Mouse (Mus musculus) myocyte (in vitro differentiated cells): Measurements from ENCODE around the gene Csnk1d. TPM values are rescaled to one million over a fixed set of nuclear protein-coding genes. Genes with fewer than 3 reads are reported as not detected.

Experiments used
- H3K27me3 ChIP-seq: one replicate; pipeline ENCODE4 v1.6.1; 2011; ENCODE audit not compliant: control insufficient read depth, insufficient read depth, insufficient read length
- H3K36me3 ChIP-seq: one replicate; pipeline ENCODE4 v1.6.1; 2011; ENCODE audit not compliant: control insufficient read depth, insufficient read depth
- H3K4me2 ChIP-seq: one replicate; pipeline ENCODE4 v1.6.1; 2011; ENCODE audit warnings: low read depth, control low read depth
- H3K4me3 ChIP-seq: one replicate; pipeline ENCODE4 v1.5.1; 2011; ENCODE audit warnings: mild to moderate bottlenecking, control low read depth, moderate library complexity
- H3K79me2 ChIP-seq: one replicate; pipeline ENCODE4 v1.6.1; 2011; ENCODE audit not compliant: control insufficient read depth, insufficient read depth
- H3ac ChIP-seq: one replicate; pipeline ENCODE4 v1.6.1; 2011; ENCODE audit not compliant: control insufficient read depth, insufficient read length
- CEBPB ChIP-seq: IDR thresholded peaks from 2 replicates; pipeline ENCODE4 v1.6.1; 2011; ENCODE audit warnings: mild to moderate bottlenecking, moderate library complexity; ENCODE audit not compliant: poor library complexity, insufficient read depth, severe bottlenecking
- E2F4 ChIP-seq: IDR thresholded peaks from one replicate; pipeline ENCODE4 v1.6.1; 2011; ENCODE audit warnings: mild to moderate bottlenecking, control low read depth, moderate library complexity; ENCODE audit not compliant: insufficient read depth
- MAX ChIP-seq: IDR thresholded peaks from one replicate; pipeline ENCODE4 v1.6.1; 2011; ENCODE audit warnings: low read depth, mild to moderate bottlenecking, control low read depth
- MYOD1 ChIP-seq, 3 experiments: IDR thresholded peaks; one replicate each; pipeline ENCODE4 v1.6.1; 2011; ENCODE audit warnings: control low read depth in 2 of 3, low read depth in 2 of 3, mild to moderate bottlenecking in 2 of 3, moderate library complexity in 1 of 3; ENCODE audit not compliant: insufficient read length in 2 of 3, control insufficient read depth in 1 of 3
- MYOG ChIP-seq, 3 experiments: IDR thresholded peaks; one replicate each; pipeline ENCODE4 v1.6.1; 2011; ENCODE audit warnings: control low read depth in 2 of 3, low read depth in 2 of 3, mild to moderate bottlenecking in 2 of 3; ENCODE audit not compliant: insufficient read length in 2 of 3, control insufficient read depth in 1 of 3, insufficient read depth in 1 of 3
- POLR2A ChIP-seq: IDR thresholded peaks from one replicate; pipeline ENCODE4 v1.6.1; 2011; ENCODE audit warnings: low read depth, mild to moderate bottlenecking, control low read depth, moderate library complexity; ENCODE audit not compliant: insufficient read length
- POLR2AphosphoS2 ChIP-seq: IDR thresholded peaks from one replicate; pipeline ENCODE4 v1.6.1; 2011; ENCODE audit warnings: low read depth, control low read depth; ENCODE audit not compliant: insufficient read length
- REST ChIP-seq: IDR thresholded peaks from one replicate; pipeline ENCODE4 v1.6.1; 2011; ENCODE audit warnings: mild to moderate bottlenecking, control low read depth, moderate library complexity; ENCODE audit not compliant: insufficient read depth, insufficient read length
- SRF ChIP-seq: IDR thresholded peaks from one replicate; pipeline ENCODE4 v1.6.1; 2011; ENCODE audit warnings: low read depth; ENCODE audit not compliant: control insufficient read depth, insufficient read length
- TCF12 ChIP-seq: IDR thresholded peaks from one replicate; pipeline ENCODE4 v1.6.1; 2011; ENCODE audit warnings: mild to moderate bottlenecking, control low read depth; ENCODE audit not compliant: poor library complexity, insufficient read depth, severe bottlenecking
- TCF3 ChIP-seq: IDR thresholded peaks from one replicate; pipeline ENCODE4 v1.6.1; 2011; ENCODE audit warnings: low read depth, control low read depth; ENCODE audit not compliant: insufficient read length
- USF1 ChIP-seq: IDR thresholded peaks from one replicate; pipeline ENCODE4 v1.6.1; 2011; ENCODE audit warnings: low read depth, mild to moderate bottlenecking, control low read depth, moderate library complexity
- polyA plus RNA-seq: library from polyadenylated mRNA; unstranded; fragments of >200 nt; fragmentation: generic; extraction: Trizol; gene quantifications from one replicate; pipeline ENCODE4 v1.2.1, GENCODE M21; 2012; ENCODE audit warnings: missing spikeins

The Csnk1d gene
- 79.5 TPM for polyA plus RNA-seq

DNA sequence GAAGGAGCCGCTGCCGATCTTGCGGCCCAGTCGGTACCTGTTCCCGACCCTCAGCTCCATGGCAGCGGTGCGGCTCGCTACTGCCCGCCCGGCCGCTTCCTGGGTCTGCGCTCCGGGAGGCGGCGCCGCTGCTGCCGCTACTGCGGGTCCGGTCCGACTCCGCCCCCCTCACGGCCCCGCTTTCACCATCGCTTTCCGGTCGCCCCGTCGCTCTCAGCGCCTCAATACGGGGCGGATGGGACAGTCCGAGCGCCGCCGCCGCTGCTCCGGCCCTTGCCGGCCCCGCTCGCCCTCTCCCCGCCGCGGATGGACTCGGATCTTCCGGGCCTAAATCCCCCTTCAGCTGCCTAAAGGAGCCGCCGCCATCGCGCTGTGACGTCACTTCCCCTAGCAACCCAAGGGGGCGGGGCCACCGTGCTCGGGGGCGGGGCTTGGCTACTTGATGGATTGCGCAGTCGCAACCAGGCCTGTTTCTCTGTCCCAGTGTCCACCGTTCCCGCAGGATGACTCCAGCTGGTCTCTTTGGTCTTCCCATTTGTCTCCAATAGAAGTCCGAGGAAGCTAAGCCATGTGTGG is at the start of gene Csnk1d:
Csnk1d (minus strand) TSS at position 380 of the 576 bp plus-strand sequence.
- TF ChIP-seq USF1 (no peak), POLR2A (peak; percentile 68), POLR2AphosphoS2 (peak; percentile 51)
- Histone ChIP-seq H3K79me2 (peaks cover 44% of the 10 kb centered on the region), H3K36me3 (peaks cover 1% of the 10 kb centered on the region)

DNA sequence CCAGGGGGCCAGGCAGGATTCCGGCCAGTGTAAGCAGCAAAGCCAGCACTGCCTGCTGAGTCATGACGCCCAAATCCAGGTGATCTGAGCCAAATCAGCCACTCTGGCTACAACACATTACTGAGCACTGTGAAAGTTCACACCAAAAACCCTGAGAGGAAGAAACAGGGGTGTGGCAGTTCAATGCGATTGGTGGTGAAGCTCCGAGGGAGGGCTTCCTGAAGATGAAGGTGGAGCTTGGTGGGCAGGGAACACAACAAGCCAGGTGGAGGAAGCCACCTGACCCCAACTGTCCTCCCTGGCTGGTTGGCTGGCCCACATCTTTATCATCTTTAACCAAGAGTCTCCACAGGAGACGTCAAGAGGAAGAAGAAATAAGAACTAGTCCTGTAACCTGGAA is 48.2 kb upstream of the Csnk1d start, which contains the start of gene Cd7:
Cd7 (minus strand) TSS at position 117 of the 400 bp plus-strand sequence.
- no peaks in the 10 kb centered on the region for H3K79me2 ChIP-seq
- no peak within 1 kb of the TSS for H3K4me2 ChIP-seq
- no peaks in the 10 kb centered on the region for H3K36me3 ChIP-seq
- H3K27me3 ChIP-seq, result peaks cover 29% of the 10 kb centered on the region
- TF ChIP-seq POLR2AphosphoS2 (no peak), SRF (no peak), MYOD1 (IDR thresholded peaks at IDR 0.05; ENCODE audit: control insufficient read depth in 1 of 3, insufficient read length in 2 of 3, low read depth in 2 of 3) (no peak), TCF3 (no peak), TCF12 (no peak), CEBPB (no peak), MYOG (IDR thresholded peaks at IDR 0.05; ENCODE audit: control insufficient read depth in 1 of 3, insufficient read depth in 1 of 3, insufficient read length in 2 of 3, low read depth in 2 of 3) (no peak), POLR2A (no peak), E2F4 (no peak), REST (no peak), MAX (no peak), USF1 (no peak)
- H3K4me3 ChIP-seq, result no peak within 1 kb of the TSS
- no peak within 1 kb of the TSS for H3ac ChIP-seq

More for the DNA sequence above, at the start of gene Csnk1d:
- Histone ChIP-seq H3K4me2 (peak within 1 kb of the TSS; percentile 83), H3K4me3 (peak within 1 kb of the TSS; percentile 67), H3ac (peak within 1 kb of the TSS; percentile 61), H3K27me3 (no peaks in the 10 kb centered on the region)

DNA sequence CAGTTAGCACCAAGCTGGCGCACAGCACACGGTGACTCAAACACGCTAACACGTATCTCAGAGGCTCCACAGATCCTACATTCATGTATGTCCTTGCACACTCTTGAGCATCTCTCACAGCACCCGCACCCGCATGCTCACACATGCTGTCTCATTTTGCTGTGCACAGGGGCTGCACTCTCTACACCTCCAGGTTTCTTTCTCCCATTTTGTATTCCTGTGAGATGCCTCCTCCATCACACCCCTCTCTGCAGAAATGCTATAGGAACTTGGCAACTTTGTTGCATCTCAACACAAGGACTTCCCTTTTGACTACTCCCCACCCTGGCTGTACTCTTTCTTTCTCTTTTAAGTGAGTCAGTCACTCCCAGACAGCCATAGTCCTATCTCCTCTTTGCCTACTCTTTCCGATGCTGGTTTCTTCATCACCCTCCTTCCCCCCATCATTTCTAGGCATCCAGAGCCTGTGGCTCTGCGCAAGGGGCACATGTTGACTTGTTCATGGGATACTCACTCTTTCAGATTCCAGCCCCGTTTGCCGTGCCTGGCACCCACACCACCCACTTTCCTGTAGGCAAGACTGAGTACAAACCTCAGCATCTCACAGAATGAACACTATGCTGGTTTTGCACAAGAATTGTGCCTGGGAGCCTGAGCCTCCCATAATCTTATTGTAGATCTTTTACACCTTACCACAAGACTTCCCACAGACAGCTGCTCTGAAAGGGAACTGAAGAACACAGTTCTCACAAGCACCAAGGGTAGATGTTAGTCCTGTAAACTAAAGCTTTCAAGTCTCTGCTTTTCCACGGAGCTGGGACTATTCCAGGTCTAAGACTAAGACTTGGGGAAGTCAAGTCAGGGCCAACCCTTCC is 47.5 kb upstream of the Csnk1d start:
- no peak for TF ChIP-seq TCF3
- no peak for TF ChIP-seq CEBPB
- no peak for TF ChIP-seq REST
- TF ChIP-seq TCF12, result no peak
- no peak for TF ChIP-seq USF1
- Histone ChIP-seq H3K27me3 (peaks cover 29% of the 10 kb centered on the region), H3K79me2 (no peaks in the 10 kb centered on the region), H3K36me3 (no peaks in the 10 kb centered on the region), H3K4me3 (no peak overlapping the region), H3ac (no peak overlapping the region), H3K4me2 (no peak overlapping the region)

DNA sequence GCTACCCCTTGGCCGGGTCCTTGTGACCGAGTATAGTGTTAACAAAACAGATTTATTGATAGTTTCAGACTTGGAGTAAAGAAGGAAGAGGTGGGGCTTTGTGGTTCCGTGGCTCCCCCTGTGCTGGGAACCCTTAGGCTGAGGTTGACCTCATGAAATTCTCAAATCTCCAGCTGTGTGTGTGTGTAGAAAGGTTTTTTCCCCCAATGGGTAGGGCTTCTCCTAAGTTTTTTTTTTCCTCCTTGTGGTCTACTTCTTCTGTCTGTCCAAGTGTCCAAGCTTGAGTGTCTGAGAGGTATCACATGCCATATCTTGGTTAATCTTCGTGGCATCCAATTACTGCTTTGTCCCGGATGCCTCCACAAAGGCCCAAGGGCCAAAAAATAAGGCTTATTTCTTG is 42.0 kb upstream of the Csnk1d start:
- TF ChIP-seq CEBPB (no peak), USF1 (no peak), MYOG (IDR thresholded peaks at IDR 0.05; ENCODE audit: control insufficient read depth in 1 of 3, insufficient read depth in 1 of 3, insufficient read length in 2 of 3, low read depth in 2 of 3) (no peak), POLR2A (no peak), TCF3 (no peak), POLR2AphosphoS2 (no peak), REST (no peak)
- H3K79me2 ChIP-seq, result no peaks in the 10 kb centered on the region
- no peaks in the 10 kb centered on the region for H3K36me3 ChIP-seq
- no peak overlapping the region for H3K4me3 ChIP-seq
- peaks cover 36% of the 10 kb centered on the region for H3K27me3 ChIP-seq
- H3ac ChIP-seq, result no peak overlapping the region
- H3K4me2 ChIP-seq, result no peak overlapping the region

DNA sequence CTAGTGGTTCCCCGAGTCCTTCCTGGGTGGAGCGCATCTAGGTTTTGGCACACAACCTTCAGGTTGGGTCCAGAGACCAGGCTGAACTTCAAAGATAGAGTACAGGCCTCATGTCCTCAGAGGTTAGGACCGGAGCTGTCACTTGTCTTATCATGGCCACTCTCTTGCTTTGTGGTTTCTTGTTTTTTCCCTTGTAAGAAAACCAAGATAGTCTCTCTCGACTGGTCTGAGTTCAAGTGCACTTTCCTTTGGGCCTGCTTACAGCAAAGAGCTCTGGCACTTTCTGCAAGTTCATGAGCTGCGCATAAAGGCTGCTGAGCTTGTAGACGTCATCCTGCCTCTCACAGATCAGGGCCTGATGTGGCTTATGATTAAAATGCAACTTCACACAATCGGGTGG is 36.1 kb upstream of the Csnk1d start:
- no peak overlapping the region for H3K4me3 ChIP-seq
- H3K4me2 ChIP-seq, result no peak overlapping the region
- no peak overlapping the region for H3ac ChIP-seq
- TF ChIP-seq MYOD1 (IDR thresholded peaks at IDR 0.05; ENCODE audit: control insufficient read depth in 1 of 3, insufficient read length in 2 of 3, low read depth in 2 of 3), result no peak
- TF ChIP-seq SRF, result no peak
- TF ChIP-seq POLR2A, result no peak
- TF ChIP-seq USF1, result no peak
- TF ChIP-seq E2F4, result no peak
- no peak for TF ChIP-seq CEBPB
- TF ChIP-seq POLR2AphosphoS2, result no peak
- no peak for TF ChIP-seq REST
- TF ChIP-seq TCF12, result no peak
- TF ChIP-seq MYOG (IDR thresholded peaks at IDR 0.05; ENCODE audit: control insufficient read depth in 1 of 3, insufficient read depth in 1 of 3, insufficient read length in 2 of 3, low read depth in 2 of 3), result no peak
- TF ChIP-seq MAX, result no peak
- TF ChIP-seq TCF3, result no peak
- H3K36me3 ChIP-seq, result no peaks in the 10 kb centered on the region
- peaks cover 17% of the 10 kb centered on the region for H3K27me3 ChIP-seq
- H3K79me2 ChIP-seq, result no peaks in the 10 kb centered on the region
